Mouse (Mus musculus) ES-Bruce4 (cell line): ENCODE results near the gene Kcnip1. TPM values are rescaled to one million over a fixed set of nuclear protein-coding genes. Genes with fewer than 3 reads are reported as not detected.

Source experiments
- H3K27ac ChIP-seq: 2 replicates; pipeline ENCODE4 v1.5.1; 2012; ENCODE audit warnings: low read length, inconsistent platforms; ENCODE audit not compliant: insufficient read depth
- H3K27me3 ChIP-seq: 2 replicates; pipeline ENCODE4 v1.6.1; 2012; ENCODE audit warnings: mild to moderate bottlenecking, low read length, inconsistent platforms; ENCODE audit not compliant: control insufficient read depth, poor library complexity, insufficient read depth, severe bottlenecking
- H3K36me3 ChIP-seq: 2 replicates; pipeline ENCODE4 v1.6.1; 2012; ENCODE audit warnings: inconsistent platforms, mild to moderate bottlenecking, low read length, moderate library complexity; ENCODE audit not compliant: control insufficient read depth, poor library complexity, insufficient read depth, severe bottlenecking
- H3K4me1 ChIP-seq: one replicate; pipeline ENCODE4 v1.8.1; 2011; ENCODE audit warnings: low read length; ENCODE audit not compliant: control insufficient read depth, insufficient read depth
- H3K4me3 ChIP-seq: 2 replicates; pipeline ENCODE4 v1.5.1; 2011; ENCODE audit warnings: low read depth, mild to moderate bottlenecking, low read length
- H3K9ac ChIP-seq: 2 replicates; pipeline ENCODE4 v1.6.1; 2012; ENCODE audit warnings: low read depth, mild to moderate bottlenecking, inconsistent platforms; ENCODE audit not compliant: poor library complexity, severe bottlenecking
- H3K9me3 ChIP-seq: replicated peaks from 2 replicates; pipeline ENCODE4 v1.6.1; 2012; ENCODE audit warnings: mild to moderate bottlenecking, low read length, inconsistent platforms; ENCODE audit not compliant: control insufficient read depth, poor library complexity, insufficient read depth, severe bottlenecking
- CTCF ChIP-seq: IDR thresholded peaks from one replicate; pipeline ENCODE4 v1.8.1; 2011; ENCODE audit warnings: low read depth, low read length
- EP300 ChIP-seq: IDR thresholded peaks from 2 replicates; pipeline ENCODE4 v1.6.1; 2011; ENCODE audit warnings: low read depth, low read length; ENCODE audit not compliant: insufficient read depth
- POLR2A ChIP-seq: IDR thresholded peaks from one replicate; pipeline ENCODE4 v1.8.1; 2011; ENCODE audit warnings: low read length; ENCODE audit not compliant: insufficient read depth
- polyA plus RNA-seq: library from polyadenylated mRNA; stranded (reverse); fragments of >200 nt; gene quantifications from 2 replicates; pipeline ENCODE4 v1.2.4, GENCODE M21; 2011; ENCODE audit warnings: low read depth; ENCODE audit not compliant: missing spikeins, insufficient read depth, insufficient read length

Gene Kcnip1
- polyA plus RNA-seq, 1 experiment: not detected

GRCm38 (mm10) chr11:33839049-33839448 is 153.9 kb downstream of the Kcnip1 start:
- no peaks in the 10 kb centered on the region for H3K36me3 ChIP-seq
- no peak overlapping the region for H3K9ac ChIP-seq
- H3K27me3 ChIP-seq: peaks cover 6% of the 10 kb centered on the region
- no peaks in the 10 kb centered on the region for H3K9me3 ChIP-seq
- H3K4me1 ChIP-seq: no peaks in the 10 kb centered on the region
- no peak overlapping the region for H3K27ac ChIP-seq
- H3K4me3 ChIP-seq: no peak overlapping the region
- no peak for TF ChIP-seq POLR2A
- TF ChIP-seq CTCF: no peak
- TF ChIP-seq EP300: no peak

GRCm38 (mm10) chr11:33829774-33830173 is 163.2 kb downstream of the Kcnip1 start:
- TF ChIP-seq POLR2A (no peak), CTCF (no peak), EP300 (no peak)
- Histone ChIP-seq H3K36me3 (no peaks in the 10 kb centered on the region), H3K9ac (no peak overlapping the region), H3K4me3 (no peak overlapping the region), H3K27ac (no peak overlapping the region), H3K4me1 (no peaks in the 10 kb centered on the region), H3K27me3 (no peaks in the 10 kb centered on the region), H3K9me3 (no peaks in the 10 kb centered on the region)

- no peaks in the 10 kb centered on the region for H3K4me1 ChIP-seq
- H3K27ac ChIP-seq: no peak overlapping the region
- no peak overlapping the region for H3K9ac ChIP-seq
- H3K27me3 ChIP-seq: no peaks in the 10 kb centered on the region
- H3K4me3 ChIP-seq: no peak overlapping the region
- no peaks in the 10 kb centered on the region for H3K36me3 ChIP-seq
- H3K9me3 ChIP-seq: no peaks in the 10 kb centered on the region
- no peak for TF ChIP-seq POLR2A
- TF ChIP-seq EP300: no peak
- TF ChIP-seq CTCF: no peak
These were observed 165.1 kb downstream of the Kcnip1 start for GRCm38 (mm10) chr11:33827829-33828206.

- no peaks in the 10 kb centered on the region for H3K27me3 ChIP-seq
- no peaks in the 10 kb centered on the region for H3K4me1 ChIP-seq
- no peak overlapping the region for H3K27ac ChIP-seq
- no peaks in the 10 kb centered on the region for H3K9me3 ChIP-seq
- H3K36me3 ChIP-seq: no peaks in the 10 kb centered on the region
- no peak overlapping the region for H3K4me3 ChIP-seq
- H3K9ac ChIP-seq: no peak overlapping the region
- no peak for TF ChIP-seq CTCF
- no peak for TF ChIP-seq POLR2A
- no peak for TF ChIP-seq EP300
These were observed 165.7 kb downstream of the Kcnip1 start for GRCm38 (mm10) chr11:33827085-33827828.

- no peak overlapping the region for H3K4me3 ChIP-seq
- no peak overlapping the region for H3K27ac ChIP-seq
- no peaks in the 10 kb centered on the region for H3K27me3 ChIP-seq
- TF ChIP-seq POLR2A: no peak
- TF ChIP-seq CTCF: no peak
- TF ChIP-seq EP300: no peak
- no peak overlapping the region for H3K9ac ChIP-seq
- no peaks in the 10 kb centered on the region for H3K36me3 ChIP-seq
- no peaks in the 10 kb centered on the region for H3K4me1 ChIP-seq
- no peaks in the 10 kb centered on the region for H3K9me3 ChIP-seq
These were observed 168.2 kb downstream of the Kcnip1 start for GRCm38 (mm10) chr11:33824739-33825138.

- TF ChIP-seq CTCF (no peak), EP300 (no peak), POLR2A (no peak)
- H3K4me3 ChIP-seq: no peak overlapping the region
- no peaks in the 10 kb centered on the region for H3K36me3 ChIP-seq
- H3K9ac ChIP-seq: no peak overlapping the region
- H3K27me3 ChIP-seq: no peaks in the 10 kb centered on the region
- H3K9me3 ChIP-seq: no peaks in the 10 kb centered on the region
- H3K4me1 ChIP-seq: no peaks in the 10 kb centered on the region
- no peak overlapping the region for H3K27ac ChIP-seq
These were observed 171.6 kb downstream of the Kcnip1 start for GRCm38 (mm10) chr11:33821331-33821730.
